Mouse (Mus musculus): ENCODE data around the gene Esr1. TPM values are rescaled to one million over a fixed set of nuclear protein-coding genes. Genes with fewer than 3 reads are reported as not detected.

The Esr1 gene
- polyA plus RNA-seq, 1 experiment: 3.6 TPM

DNA sequence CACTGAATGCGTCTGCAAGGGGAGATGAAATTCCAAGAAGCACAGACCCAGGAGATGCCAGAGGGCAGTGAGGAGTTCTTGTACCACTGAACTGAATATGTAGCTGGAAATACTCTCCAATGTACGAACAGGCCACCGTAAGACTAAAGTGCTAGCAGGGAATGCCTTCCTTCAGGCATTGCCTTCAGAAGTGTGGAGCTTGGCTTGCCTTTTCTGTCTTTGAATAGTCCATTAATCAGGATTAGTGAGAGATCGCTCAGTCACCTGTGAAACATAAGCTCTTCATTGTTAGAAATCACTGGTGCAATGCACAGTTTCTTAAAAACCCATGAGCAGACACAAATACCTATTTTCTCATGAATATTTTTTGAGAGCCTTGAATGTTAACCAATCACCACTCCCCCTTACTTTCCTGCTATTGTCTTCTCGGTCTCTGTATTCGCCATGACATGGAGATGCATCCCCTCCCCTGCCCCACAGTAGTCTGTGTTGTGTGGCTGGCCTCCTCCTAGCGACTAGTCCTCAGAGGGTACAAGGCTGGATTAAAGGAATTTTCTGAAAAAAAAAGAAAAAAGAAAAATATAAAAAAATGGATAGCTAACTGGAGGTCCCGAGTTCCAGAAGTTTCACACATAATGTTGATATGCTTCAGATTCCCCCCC, 263.8 kb downstream of the Esr1 start:
- Histone ChIP-seq H3ac (ENCODE audit: control insufficient read depth, insufficient read length) (no peak overlapping the region), H3K4me3 (no peak overlapping the region), H3K79me2 (ENCODE audit: control insufficient read depth, insufficient read depth) (no peaks in the 10 kb centered on the region), H3K27me3 (ENCODE audit: control insufficient read depth, insufficient read depth, insufficient read length) (no peaks in the 10 kb centered on the region), H3K4me2 (ENCODE audit: low read depth) (no peak overlapping the region), H3K36me3 (ENCODE audit: control insufficient read depth, insufficient read depth) (no peaks in the 10 kb centered on the region)
- TF ChIP-seq POLR2AphosphoS2 (IDR thresholded peaks at IDR 0.05; ENCODE audit: insufficient read length, low read depth) (no peak), CEBPB (IDR thresholded peaks at IDR 0.05; ENCODE audit: insufficient read depth, poor library complexity, severe bottlenecking) (no peak), TCF3 (IDR thresholded peaks at IDR 0.05; ENCODE audit: insufficient read length, low read depth) (no peak), TCF12 (IDR thresholded peaks at IDR 0.05; ENCODE audit: insufficient read depth, poor library complexity, severe bottlenecking) (no peak), SRF (IDR thresholded peaks at IDR 0.05; ENCODE audit: control insufficient read depth, insufficient read length, low read depth) (no peak)

DNA sequence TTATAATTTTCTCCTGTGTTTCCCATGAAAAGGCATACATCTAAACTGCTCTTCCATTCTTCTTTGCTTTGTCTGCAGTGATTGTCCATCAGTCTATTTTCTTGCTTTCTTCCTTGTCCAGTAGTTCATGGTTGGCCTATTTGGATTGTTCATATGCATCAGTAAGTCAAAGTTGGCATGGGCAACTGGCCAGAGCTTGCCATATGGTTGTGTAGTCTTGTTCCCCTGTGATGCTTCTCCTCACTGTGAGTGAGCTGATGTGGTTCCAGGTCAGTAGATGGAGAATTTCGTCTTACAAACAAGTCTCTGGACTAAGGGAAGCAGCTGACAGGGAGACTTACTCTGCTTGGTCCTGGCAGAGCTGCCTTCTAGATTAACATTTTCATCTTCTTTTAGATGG, 270.0 kb downstream of the Esr1 start:
- no peaks in the 10 kb centered on the region for H3K27me3 ChIP-seq (ENCODE audit: control insufficient read depth, insufficient read depth, insufficient read length)
- H3K79me2 ChIP-seq (ENCODE audit: control insufficient read depth, insufficient read depth): no peaks in the 10 kb centered on the region
- no peak overlapping the region for H3K4me3 ChIP-seq
- H3K36me3 ChIP-seq (ENCODE audit: control insufficient read depth, insufficient read depth): no peaks in the 10 kb centered on the region
- TF ChIP-seq MAX (IDR thresholded peaks at IDR 0.05; ENCODE audit: low read depth) (no peak), REST (IDR thresholded peaks at IDR 0.05; ENCODE audit: insufficient read depth, insufficient read length) (no peak), E2F4 (IDR thresholded peaks at IDR 0.05; ENCODE audit: insufficient read depth) (no peak), MYOG (IDR thresholded peaks at IDR 0.05; ENCODE audit: control insufficient read depth in 1 of 3, insufficient read depth in 1 of 3, insufficient read length in 2 of 3, low read depth in 2 of 3) (no peak), USF1 (IDR thresholded peaks at IDR 0.05; ENCODE audit: low read depth) (no peak), MYOD1 (IDR thresholded peaks at IDR 0.05; ENCODE audit: control insufficient read depth in 1 of 3, insufficient read length in 2 of 3, low read depth in 2 of 3) (no peak), POLR2AphosphoS2 (IDR thresholded peaks at IDR 0.05; ENCODE audit: insufficient read length, low read depth) (no peak), SRF (IDR thresholded peaks at IDR 0.05; ENCODE audit: control insufficient read depth, insufficient read length, low read depth) (no peak), POLR2A (IDR thresholded peaks at IDR 0.05; ENCODE audit: insufficient read length, low read depth) (no peak), CEBPB (IDR thresholded peaks at IDR 0.05; ENCODE audit: insufficient read depth, poor library complexity, severe bottlenecking) (no peak), TCF3 (IDR thresholded peaks at IDR 0.05; ENCODE audit: insufficient read length, low read depth) (no peak), TCF12 (IDR thresholded peaks at IDR 0.05; ENCODE audit: insufficient read depth, poor library complexity, severe bottlenecking) (no peak)
- no peak overlapping the region for H3ac ChIP-seq (ENCODE audit: control insufficient read depth, insufficient read length)
- no peak overlapping the region for H3K4me2 ChIP-seq (ENCODE audit: low read depth)

DNA sequence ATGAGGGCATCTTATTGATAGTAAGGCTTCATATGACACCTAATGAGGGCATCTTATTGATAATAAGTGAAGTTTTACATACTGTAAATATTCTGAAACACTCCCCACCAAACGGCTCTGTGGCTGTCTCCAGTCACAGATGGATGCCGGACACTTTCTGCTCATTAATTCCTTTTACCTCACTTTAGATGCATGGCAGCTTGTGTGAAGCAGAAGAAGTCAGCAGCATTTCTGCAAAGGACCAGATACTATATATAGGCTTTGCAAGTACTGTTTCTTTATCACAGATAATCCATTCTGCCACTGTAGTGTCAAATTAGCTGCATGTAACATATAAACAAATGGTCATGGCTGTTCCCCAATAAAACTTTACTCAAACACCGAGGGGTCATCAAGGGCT, 274.1 kb downstream of the Esr1 start:
- no peaks in the 10 kb centered on the region for H3K79me2 ChIP-seq (ENCODE audit: control insufficient read depth, insufficient read depth)
- H3K36me3 ChIP-seq (ENCODE audit: control insufficient read depth, insufficient read depth): no peaks in the 10 kb centered on the region
- H3K4me2 ChIP-seq (ENCODE audit: low read depth): no peak overlapping the region
- TF ChIP-seq MYOD1 (IDR thresholded peaks at IDR 0.05; ENCODE audit: control insufficient read depth in 1 of 3, insufficient read length in 2 of 3, low read depth in 2 of 3) (no peak), CEBPB (IDR thresholded peaks at IDR 0.05; ENCODE audit: insufficient read depth, poor library complexity, severe bottlenecking) (no peak), TCF12 (IDR thresholded peaks at IDR 0.05; ENCODE audit: insufficient read depth, poor library complexity, severe bottlenecking) (no peak), POLR2A (IDR thresholded peaks at IDR 0.05; ENCODE audit: insufficient read length, low read depth) (no peak), MAX (IDR thresholded peaks at IDR 0.05; ENCODE audit: low read depth) (no peak), USF1 (IDR thresholded peaks at IDR 0.05; ENCODE audit: low read depth) (no peak), MYOG (IDR thresholded peaks at IDR 0.05; ENCODE audit: control insufficient read depth in 1 of 3, insufficient read depth in 1 of 3, insufficient read length in 2 of 3, low read depth in 2 of 3) (no peak), REST (IDR thresholded peaks at IDR 0.05; ENCODE audit: insufficient read depth, insufficient read length) (no peak), E2F4 (IDR thresholded peaks at IDR 0.05; ENCODE audit: insufficient read depth) (no peak), TCF3 (IDR thresholded peaks at IDR 0.05; ENCODE audit: insufficient read length, low read depth) (no peak), POLR2AphosphoS2 (IDR thresholded peaks at IDR 0.05; ENCODE audit: insufficient read length, low read depth) (no peak), SRF (IDR thresholded peaks at IDR 0.05; ENCODE audit: control insufficient read depth, insufficient read length, low read depth) (no peak)
- H3ac ChIP-seq (ENCODE audit: control insufficient read depth, insufficient read length): no peak overlapping the region
- no peak overlapping the region for H3K4me3 ChIP-seq
- no peaks in the 10 kb centered on the region for H3K27me3 ChIP-seq (ENCODE audit: control insufficient read depth, insufficient read depth, insufficient read length)

DNA sequence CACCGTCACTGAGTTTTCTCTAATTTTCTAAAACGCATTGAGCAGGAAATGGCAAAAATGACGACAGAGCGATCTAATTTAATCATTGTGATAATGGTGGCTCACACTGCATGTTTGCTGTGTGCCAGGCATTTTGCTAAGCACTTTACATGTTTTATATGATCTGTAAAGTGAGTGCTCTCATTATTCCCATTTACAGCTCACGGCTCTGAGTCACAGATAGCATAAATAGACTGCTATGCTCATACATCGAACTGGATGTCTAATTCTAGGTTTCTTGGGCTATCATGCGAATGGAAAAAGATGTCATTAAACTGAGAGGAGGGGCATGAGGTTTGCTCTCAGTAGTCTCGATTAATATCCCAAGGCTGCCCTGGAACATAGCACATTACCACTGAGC, 274.6 kb downstream of the Esr1 start:
- Histone ChIP-seq H3K79me2 (ENCODE audit: control insufficient read depth, insufficient read depth) (no peaks in the 10 kb centered on the region), H3K4me3 (no peak overlapping the region), H3ac (ENCODE audit: control insufficient read depth, insufficient read length) (no peak overlapping the region), H3K4me2 (ENCODE audit: low read depth) (no peak overlapping the region), H3K27me3 (ENCODE audit: control insufficient read depth, insufficient read depth, insufficient read length) (no peaks in the 10 kb centered on the region), H3K36me3 (ENCODE audit: control insufficient read depth, insufficient read depth) (no peaks in the 10 kb centered on the region)
- no peak for TF ChIP-seq USF1 (IDR thresholded peaks at IDR 0.05; ENCODE audit: low read depth)
- TF ChIP-seq MYOD1 (IDR thresholded peaks at IDR 0.05; ENCODE audit: control insufficient read depth in 1 of 3, insufficient read length in 2 of 3, low read depth in 2 of 3): no peak

DNA sequence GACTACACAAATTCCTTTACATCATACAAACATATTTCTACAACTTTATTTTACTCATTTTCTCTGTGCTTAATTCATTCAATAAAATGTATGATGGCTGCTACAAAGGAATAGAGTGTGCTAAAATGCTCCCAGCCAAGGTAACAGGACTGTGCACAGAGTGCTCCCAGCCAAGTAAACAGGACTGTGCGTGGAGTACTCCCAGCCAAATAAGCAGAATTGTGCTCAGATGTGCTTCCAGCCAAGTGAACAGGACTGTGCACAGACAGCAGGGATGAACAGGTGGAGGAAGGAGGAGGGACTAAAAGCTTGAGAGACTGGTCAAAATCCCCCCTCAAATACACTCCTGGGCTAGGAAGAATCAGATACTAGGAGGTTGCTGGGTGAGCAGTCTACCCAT, 282.1 kb downstream of the Esr1 start:
- Histone ChIP-seq H3K36me3 (ENCODE audit: control insufficient read depth, insufficient read depth) (no peaks in the 10 kb centered on the region), H3K4me3 (no peak overlapping the region), H3ac (ENCODE audit: control insufficient read depth, insufficient read length) (no peak overlapping the region), H3K27me3 (ENCODE audit: control insufficient read depth, insufficient read depth, insufficient read length) (no peaks in the 10 kb centered on the region), H3K4me2 (ENCODE audit: low read depth) (no peak overlapping the region), H3K79me2 (ENCODE audit: control insufficient read depth, insufficient read depth) (no peaks in the 10 kb centered on the region)
- TF ChIP-seq POLR2AphosphoS2 (IDR thresholded peaks at IDR 0.05; ENCODE audit: insufficient read length, low read depth) (no peak), MYOG (IDR thresholded peaks at IDR 0.05; ENCODE audit: control insufficient read depth in 1 of 3, insufficient read depth in 1 of 3, insufficient read length in 2 of 3, low read depth in 2 of 3) (no peak), POLR2A (IDR thresholded peaks at IDR 0.05; ENCODE audit: insufficient read length, low read depth) (no peak), SRF (IDR thresholded peaks at IDR 0.05; ENCODE audit: control insufficient read depth, insufficient read length, low read depth) (no peak), REST (IDR thresholded peaks at IDR 0.05; ENCODE audit: insufficient read depth, insufficient read length) (no peak), TCF3 (IDR thresholded peaks at IDR 0.05; ENCODE audit: insufficient read length, low read depth) (no peak), MAX (IDR thresholded peaks at IDR 0.05; ENCODE audit: low read depth) (no peak), E2F4 (IDR thresholded peaks at IDR 0.05; ENCODE audit: insufficient read depth) (no peak), USF1 (IDR thresholded peaks at IDR 0.05; ENCODE audit: low read depth) (no peak), MYOD1 (IDR thresholded peaks at IDR 0.05; ENCODE audit: control insufficient read depth in 1 of 3, insufficient read length in 2 of 3, low read depth in 2 of 3) (no peak), CEBPB (IDR thresholded peaks at IDR 0.05; ENCODE audit: insufficient read depth, poor library complexity, severe bottlenecking) (no peak), TCF12 (IDR thresholded peaks at IDR 0.05; ENCODE audit: insufficient read depth, poor library complexity, severe bottlenecking) (no peak)
